Mouse (Mus musculus): Measurements from ENCODE around the gene Atg9b.

Atg9b gene

DNA sequence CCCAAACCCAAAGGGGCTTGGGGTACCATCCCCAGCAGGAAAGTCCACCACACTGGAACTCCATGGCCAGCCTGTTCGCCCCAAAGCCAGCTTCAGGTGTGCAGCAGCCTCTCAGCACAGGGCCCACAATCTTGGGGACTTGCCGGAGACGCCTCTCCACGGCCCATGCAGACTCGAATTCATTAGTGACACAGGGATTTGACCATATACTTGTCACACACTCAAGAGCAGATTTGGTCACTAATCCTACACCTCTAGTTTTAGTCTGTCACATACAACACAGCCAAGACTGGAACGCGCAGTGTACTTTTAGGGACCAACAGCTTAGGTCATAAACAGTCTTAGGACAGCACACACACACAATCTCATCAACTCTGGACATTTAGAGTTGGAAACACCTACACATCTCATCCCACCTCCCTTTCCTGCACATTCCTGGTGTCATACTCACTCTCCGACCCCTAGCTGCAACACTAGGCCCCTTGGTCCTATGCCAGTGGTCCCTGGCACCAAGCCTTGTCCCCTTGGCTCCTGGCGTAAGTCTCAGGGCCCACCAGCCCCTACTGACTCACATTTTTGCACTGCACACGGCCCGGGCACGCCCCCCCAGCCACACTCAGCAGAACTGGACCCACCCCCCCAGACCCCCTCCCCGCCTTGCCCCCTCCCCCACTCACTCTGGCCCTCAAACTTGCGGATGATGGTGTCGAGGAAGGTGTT is 41.3 kb downstream of the Atg9b start:
- DNase-seq (ENCODE audit: low read depth, low spot score): no peak

DNA sequence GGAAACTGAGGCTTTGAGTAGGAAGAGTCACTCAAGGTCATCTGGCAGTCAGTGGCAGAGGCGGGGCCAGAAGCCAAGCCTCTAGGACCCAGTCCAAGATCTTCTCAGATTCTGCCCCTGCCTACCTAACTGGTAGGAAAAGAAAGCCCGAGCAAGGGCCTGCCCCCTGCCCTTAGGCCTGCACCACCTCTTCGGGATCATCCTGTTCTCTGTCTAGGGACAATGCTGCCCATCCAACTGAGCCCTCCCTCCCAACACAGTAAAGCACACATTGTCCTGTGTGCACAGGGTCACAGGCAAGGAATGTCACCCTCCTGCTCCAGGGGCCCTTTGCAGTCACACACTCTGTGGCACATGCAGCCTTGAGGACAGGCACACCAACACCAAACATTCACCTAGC is 41.9 kb downstream of the Atg9b start:
- DNase-seq (ENCODE audit: low read depth, low spot score): no peak

DNA sequence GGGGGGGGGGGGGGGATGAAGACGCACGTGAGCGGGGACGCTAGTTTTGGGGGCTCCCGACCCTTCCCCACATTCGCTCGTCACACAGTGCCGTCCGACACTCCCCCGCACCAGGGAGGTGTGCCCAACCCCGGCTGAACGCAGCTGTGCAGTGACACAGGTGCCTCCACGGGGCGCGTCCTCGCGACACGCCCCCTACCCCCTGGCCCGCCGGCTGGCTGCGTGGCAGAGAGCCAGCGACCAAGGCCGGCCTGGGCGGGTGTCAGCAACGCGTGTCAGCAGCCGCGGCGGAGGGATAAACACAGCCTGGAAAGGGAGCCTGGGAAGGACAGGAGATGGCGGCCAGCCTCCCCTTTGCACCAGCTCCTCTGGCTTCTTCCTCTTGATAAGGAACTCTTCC is 43.4 kb downstream of the Atg9b start:
- no peak for DNase-seq (ENCODE audit: low read depth, low spot score)

DNA sequence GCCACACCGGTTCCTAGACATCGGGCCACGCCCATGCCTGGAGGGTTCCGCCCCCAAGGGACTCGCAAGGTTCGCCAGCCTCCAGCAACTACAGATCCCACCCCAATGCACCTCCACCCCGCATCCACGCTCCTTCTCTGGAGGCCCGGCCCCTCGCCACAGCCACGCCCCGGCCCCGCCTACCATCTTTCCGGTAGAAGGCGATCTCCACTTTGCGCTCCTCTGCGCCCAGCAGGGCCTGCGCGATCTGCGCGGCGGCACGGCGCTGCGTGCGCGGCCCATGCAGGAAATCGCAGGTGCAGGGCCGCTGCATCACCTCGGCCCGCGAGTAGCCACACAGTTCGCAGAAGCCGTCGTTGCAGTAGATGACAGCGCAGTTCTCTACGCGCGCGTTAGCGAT is 43.8 kb downstream of the Atg9b start:
- no peak for DNase-seq (ENCODE audit: low read depth, low spot score)

DNA sequence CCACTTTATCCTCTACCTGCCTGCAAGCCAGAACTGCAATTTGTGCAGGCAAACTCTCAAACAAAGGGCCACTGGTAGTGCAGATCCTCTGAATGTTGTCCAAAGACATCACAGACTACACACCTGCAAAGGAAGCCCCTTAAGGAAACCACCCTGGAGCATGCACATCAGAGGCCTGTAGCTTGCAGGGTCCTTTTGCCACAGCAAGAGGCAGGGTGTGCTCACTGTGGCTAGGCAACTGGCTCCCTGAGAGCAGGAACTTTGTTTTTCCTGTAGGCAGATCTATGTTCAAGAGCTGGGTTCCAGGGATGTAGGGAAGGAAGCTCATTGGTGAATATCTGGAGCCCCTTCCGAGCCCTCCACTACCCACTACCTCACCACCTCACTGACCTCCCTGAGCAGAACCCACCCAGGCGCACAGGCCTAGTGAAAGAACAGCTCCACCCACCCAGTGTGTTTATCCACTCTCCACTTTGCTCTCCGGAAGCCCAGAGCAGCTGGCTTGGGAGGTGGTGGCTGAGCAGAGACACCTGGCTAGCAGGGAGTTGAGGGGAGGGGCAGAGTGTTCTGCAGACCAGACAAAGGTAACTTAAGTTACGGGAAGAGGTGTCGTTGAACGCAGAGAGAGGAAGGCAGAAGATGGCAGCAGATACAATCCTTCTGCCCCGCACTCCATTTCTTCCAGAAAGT is 44.6 kb downstream of the Atg9b start:
- DNase-seq (ENCODE audit: low read depth, low spot score): no peak

DNA sequence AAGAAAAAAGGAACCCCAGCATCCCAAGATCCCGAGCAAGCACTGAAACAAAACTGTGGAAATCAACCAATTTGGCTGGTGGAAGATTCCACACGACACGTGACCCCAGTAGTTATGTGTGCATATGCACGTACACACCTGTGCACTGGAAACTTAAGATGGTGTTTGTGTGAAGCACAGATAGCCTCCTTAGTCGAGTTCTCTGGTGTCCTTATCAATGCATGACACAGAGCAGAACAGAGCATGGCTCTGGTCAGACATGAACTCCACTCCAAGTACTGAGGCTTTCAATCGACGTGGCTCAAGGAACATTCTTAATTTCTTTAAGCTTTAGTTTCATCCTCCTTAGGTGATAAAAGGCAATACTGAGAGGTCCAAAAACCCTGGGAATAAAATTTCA is 45.6 kb downstream of the Atg9b start:
- no peak for DNase-seq (ENCODE audit: low read depth, low spot score)

DNA sequence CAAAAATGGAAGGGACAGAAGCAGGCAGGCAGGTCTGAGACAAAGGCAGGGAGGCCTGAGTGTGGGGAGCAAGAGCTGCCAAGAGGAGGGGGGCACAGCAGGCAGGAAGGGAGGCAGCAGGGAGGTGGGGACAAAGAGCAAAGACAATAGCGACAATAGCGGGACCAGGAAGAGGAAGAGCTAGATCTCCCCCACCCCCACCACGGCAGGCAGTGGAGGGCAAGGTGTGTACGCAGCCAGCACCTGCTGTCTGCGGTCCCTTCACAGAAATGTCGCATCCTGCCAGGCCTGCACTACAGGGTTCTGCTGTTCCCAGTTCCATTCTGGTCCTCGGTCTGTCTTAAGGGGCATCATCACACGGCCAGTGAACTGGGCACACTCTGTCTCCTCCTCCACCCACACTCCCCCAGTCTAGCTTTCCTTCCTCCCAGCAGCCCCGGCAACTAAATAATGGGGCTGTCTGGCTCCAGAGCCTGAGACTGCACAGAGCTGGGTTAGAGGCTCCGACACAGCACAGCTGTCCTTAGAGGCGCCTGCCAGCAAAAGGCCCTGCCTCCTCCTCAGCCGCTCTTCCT is 47.4 kb downstream of the Atg9b start:
- DNase-seq (ENCODE audit: low read depth, low spot score): no peak

DNA sequence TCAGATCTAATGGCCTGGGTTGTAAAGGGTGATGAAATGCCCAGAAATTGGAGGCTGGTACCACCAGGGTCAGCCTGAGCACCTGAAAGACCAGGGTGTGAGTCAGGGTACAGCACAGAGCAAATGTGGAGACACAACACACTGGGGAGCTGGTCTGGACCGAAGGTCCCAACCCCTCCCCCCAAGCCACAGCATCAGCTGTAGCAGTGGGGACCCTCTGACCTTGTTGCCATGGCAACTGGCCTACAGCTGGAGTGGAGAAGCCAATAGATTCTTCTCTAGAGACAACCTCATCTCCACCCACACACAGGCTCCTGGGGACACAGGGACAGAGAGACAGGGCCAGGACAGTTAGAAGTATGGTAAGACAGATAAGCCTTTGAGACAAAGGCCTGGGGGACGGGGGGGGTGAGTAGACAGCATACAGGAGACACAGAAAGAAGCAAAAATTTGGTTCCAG is 47.9 kb downstream of the Atg9b start:
- DNase-seq (ENCODE audit: low read depth, low spot score): no peak

DNA sequence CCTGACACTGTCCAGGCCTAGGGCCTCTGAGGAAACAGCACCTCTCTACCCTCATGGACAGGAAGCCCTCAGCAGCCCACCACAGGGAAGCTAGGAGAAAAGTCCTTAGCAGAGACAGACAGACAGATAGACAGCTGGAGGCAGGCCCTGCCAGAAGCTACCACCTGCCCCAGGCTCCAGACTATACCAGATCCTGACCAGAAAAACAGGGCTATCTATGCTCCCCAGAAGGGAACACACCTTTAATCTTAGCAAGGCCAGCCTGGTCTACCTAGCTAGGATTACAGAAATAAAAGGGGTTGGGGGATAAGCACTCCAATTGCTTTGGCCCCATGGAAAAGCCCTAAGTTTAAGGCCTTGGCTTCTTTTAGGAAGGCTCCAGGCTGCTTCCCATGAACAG is 48.6 kb downstream of the Atg9b start:
- no peak for DNase-seq (ENCODE audit: low read depth, low spot score)

DNA sequence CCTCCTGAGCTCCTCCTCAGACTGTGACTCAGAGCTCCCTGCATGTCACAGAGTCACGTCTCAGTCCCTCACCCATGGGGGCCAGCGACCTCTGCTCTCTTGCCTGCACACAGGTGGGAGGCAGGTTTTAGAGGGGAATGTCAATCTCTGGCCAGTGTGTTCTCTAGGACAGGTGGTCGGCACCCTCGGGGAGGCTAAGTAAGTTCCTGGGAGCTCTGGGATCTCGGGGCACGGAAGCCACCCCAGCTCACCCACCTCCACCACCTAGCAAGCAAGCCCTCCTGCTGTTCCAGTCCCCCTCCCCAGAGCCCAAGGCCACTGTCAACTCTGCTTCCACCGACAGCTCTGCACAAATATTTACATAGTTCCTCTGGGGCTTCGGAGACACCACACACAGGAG is 49.0 kb downstream of the Atg9b start:
- DNase-seq (ENCODE audit: low read depth, low spot score): no peak

DNA sequence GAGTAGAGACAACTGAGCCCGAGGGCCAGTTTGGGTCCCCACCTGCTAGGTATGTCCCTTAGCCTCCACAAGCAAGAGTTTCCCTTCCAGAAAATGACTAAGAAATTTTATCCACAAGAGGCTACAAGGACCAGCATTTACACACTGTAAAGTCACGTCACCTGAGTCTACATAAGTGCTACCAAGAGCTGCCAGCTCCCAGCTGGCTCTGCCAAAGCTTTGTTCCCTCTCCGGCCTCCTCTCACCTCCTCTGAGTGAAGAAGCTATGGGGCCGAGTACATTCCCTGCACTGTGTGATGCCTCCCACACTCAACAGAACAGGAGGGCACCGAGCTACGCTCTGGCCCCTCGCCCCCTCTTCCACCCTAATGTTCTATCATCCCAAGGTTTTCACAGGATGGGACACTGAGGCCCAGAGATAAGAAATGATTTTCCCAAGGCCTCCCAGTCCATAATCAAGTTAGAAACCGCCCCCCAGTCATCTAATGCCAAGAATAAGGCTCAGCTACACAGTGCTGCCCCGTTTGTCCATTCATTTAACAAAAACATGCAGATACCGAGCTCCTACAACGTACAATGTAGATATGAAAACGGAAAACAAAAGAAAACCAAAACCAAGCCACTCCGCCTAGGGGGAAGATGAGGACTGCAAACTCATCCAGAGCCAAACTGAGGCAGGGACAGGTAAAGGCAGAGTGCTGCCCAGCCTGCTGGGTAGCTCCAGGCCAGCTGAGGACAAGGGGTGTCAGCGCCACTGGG is 49.6 kb downstream of the Atg9b start:
- no peak for DNase-seq (ENCODE audit: low read depth, low spot score)

DNA sequence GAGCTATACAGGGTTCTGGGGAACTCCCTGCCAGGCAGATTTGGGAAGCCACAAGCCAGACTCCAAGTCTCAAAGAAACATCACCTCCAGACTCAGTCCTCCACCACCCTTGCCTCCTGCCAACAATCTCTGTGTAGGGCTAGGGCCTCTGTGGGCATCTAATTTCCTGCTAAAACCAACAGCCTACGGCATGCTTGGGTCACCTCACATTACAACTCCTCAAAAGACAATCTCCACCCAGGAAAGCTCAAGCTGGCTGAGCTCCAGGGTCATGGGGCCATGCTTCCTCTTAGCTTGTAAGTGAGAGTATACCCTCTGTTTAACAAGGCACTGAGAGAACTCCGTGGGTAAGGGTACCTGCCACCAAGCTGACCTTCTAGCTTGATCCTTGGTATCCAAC is 54.1 kb downstream of the Atg9b start:
- DNase-seq (ENCODE audit: low read depth, low spot score): no peak

DNA sequence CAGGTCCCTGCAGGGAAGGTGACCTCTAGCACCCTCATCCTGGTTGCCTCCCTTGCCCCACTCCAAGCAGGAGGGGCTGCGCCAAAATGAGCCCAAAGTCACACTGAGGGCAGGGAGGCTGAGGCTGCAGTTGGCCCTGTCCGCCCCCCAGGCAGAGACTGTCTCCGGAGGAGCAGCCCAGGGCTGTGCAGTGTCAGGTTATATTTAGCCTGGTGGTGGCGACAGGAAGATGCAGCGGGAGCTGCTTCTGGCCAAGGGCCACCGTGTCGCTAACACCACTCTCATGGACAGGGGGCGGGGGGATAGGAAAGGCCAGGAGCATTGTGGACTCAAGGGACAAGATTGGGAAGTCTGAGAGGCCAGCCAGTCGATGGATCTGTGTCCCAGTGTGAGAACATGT is 54.6 kb downstream of the Atg9b start:
- no peak for DNase-seq (ENCODE audit: low read depth, low spot score)

DNA sequence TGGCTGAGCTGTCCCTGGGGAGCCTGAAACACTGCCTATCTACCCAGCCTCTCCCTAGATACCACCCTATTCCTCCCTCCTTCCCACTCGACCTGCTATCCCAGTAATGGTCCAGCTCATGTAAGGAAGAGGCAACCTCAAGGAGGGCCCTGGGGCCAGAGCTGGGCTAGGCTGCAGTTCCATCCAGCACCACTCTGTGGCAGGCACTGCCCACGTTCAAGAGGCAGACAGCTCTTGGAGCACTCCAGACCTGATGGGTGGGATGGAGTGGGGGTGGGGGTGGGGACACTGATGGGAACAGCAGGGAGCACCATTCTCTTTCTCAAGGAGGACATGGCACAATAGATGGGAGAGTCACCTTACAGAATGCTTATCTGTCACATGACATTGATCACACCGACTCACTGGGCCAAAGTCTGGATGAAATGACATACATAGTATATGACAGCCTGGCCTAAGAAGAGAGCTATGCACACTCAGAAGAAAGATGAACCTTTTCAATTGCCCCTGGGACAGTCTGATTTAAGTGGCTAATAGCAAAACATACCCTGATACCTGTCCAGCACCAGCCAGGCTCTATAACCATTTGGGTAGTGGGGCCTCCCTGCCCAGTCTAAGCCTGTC is 55.9 kb downstream of the Atg9b start:
- DNase-seq (ENCODE audit: low read depth, low spot score): no peak

DNA sequence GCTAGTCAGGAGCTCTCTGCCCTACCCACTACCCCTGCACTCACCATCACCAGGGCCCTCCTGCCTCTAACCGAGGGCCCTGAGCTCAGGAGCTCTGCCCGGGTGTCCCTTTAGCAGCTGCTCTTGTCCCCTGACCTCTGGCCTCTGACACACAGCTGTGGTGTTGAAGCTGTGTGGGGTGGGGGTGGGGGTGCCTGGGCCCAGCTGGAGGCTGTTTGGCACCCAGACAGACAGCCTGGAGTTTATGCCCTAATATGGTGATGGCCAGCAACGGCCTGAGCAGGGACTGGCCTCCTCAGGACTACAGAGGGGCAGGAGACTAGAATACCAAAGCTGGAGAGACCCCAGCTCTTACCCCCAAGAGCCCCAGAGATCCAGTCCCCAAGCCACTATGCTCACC is 57.2 kb downstream of the Atg9b start:
- no peak for DNase-seq (ENCODE audit: low read depth, low spot score)
